Mouse (Mus musculus): Measurements from ENCODE around the gene Olfr98.

- TF ChIP-seq CTCF (IDR thresholded peaks at IDR 0.05; ENCODE audit: low read depth) (no peak), EP300 (IDR thresholded peaks at IDR 0.05; ENCODE audit: low read depth) (no peak)
Measured at GRCm38 (mm10) chr17:37213018-37213417, 50.5 kb downstream of the Olfr98 start, which contains the start of gene Olfr95.

Measured in heart, postnatal 0 days (tissue).